ENCODE assay signal across 8 mouse cellular contexts in the genomic region with DNA sequence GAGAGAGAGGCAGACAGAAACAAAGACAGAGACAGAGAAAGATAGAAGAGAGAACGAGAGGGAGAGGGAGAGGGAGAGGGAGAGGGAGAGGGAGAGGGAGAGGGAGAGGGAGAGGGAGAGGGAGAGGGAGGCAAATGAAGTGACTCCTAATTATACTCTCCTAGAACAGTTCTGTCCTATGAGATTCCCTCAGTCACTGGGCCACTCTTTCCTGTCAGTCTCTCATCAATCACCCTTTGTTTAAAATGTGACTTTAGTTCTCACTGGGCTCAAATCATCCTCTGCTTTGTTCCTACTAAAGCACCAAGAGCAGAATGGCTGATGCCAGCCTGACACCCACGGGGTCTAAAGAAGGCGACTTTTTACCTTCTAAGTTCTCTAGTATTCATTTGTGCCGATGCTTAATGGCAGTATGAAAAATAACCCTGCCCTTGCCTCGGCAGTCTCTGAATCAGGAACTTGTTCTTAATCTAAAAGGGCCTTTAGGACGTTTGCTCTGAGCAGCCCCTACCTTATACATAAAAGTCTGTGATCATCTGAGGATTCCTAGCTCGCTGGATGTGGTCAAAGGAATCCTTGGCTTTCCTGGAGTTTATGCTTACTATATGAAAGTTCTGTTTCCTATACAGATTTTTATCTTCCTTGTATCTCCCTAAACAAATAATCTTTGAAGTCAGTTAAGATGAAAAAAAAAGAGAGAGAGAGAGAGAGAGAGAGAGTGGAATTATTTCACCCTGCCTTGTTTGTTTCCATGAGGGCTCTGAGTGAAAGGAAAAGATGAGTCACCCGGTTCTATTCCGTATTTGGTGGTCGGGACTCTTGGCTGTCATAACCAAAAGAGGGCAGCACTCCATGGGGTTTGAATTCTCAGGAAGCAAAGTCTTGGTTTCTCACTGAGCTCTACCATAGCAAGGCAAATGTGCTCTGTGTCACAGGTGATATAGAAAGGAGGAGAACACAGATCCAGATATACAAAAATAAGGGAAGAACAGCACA. TPM values are rescaled to one million over a fixed set of nuclear protein-coding genes. Genes with fewer than 3 reads are reported as not detected.
DNase-seq lines count a peak whose midpoint lies in the region; ATAC-seq and TF ChIP-seq lines count a peak whose summit lies in the region.

No protein-coding gene starts in this region.

- 24% methylated on average over 10 of the region's 10 CpGs for WGBS in liver, embryonic 12.5 days (ENCODE audit: insufficient replicate concordance)
- WGBS in intestine, embryonic 14.5 days: 22% methylated on average over 10 of the region's 10 CpGs
- WGBS in stomach, embryonic 14.5 days: 20% methylated on average over 10 of the region's 10 CpGs

- no peaks in the 10 kb centered on the region for H3K27me3 ChIP-seq in liver, embryonic 12.5 days (replicated peaks)
- no peaks in the 10 kb centered on the region for H3K27me3 ChIP-seq in intestine, embryonic 14.5 days (replicated peaks; ENCODE audit: control insufficient read depth, insufficient read depth, low read length)
- no peaks in the 10 kb centered on the region for H3K27me3 ChIP-seq in stomach, embryonic 14.5 days (ENCODE audit: control insufficient read depth, insufficient read depth, low read length)

- no peaks in the 10 kb centered on the region for H3K4me1 ChIP-seq in liver, embryonic 12.5 days
- H3K4me1 ChIP-seq in intestine, embryonic 14.5 days (replicated peaks; ENCODE audit: control insufficient read depth, insufficient read depth, low read length): peaks cover 8% of the 10 kb centered on the region
- H3K4me1 ChIP-seq in stomach, embryonic 14.5 days (ENCODE audit: control insufficient read depth, insufficient read depth, low read length): peaks cover 9% of the 10 kb centered on the region; the same call in 1 of the 2 replicates

- no peak overlapping the region for H3K9ac ChIP-seq in liver, embryonic 12.5 days
- no peak overlapping the region for H3K9ac ChIP-seq in intestine, embryonic 14.5 days (ENCODE audit: low read length)
- no peak overlapping the region for H3K9ac ChIP-seq in stomach, embryonic 14.5 days (replicated peaks; ENCODE audit: low read depth, low read length)

- no peak overlapping the region for H3K4me3 ChIP-seq in liver, embryonic 12.5 days
- H3K4me3 ChIP-seq in intestine, embryonic 14.5 days (ENCODE audit: low read depth, low read length): no peak overlapping the region
- H3K4me3 ChIP-seq in left cerebral cortex, adult 2 months: no peak overlapping the region
- no peak overlapping the region for H3K4me3 ChIP-seq in stomach, embryonic 14.5 days (ENCODE audit: low read depth, low read length)

- no peak for ATAC-seq in liver, embryonic 12.5 days
- ATAC-seq in common myeloid progenitor, adult 5-6 weeks (replicated peaks; ENCODE audit: low read depth, poor library complexity, severe bottlenecking): peak; percentile 82
- peak; percentile 67 for ATAC-seq in intestine, embryonic 14.5 days (replicated peaks; ENCODE audit: low FRiP score, low TSS enrichment, low read depth)
- ATAC-seq in stomach, embryonic 14.5 days (ENCODE audit: insufficient number of reproducible peaks, insufficient read depth, low FRiP score, low read depth): peak; percentile 62; the same call in 1 of the 2 replicates

- peak; percentile 36 for DNase-seq in liver
- DNase-seq in heart, adult 11 months: peak; percentile 96
- peak; percentile 62 for DNase-seq in intestine, embryonic 14.5 days (ENCODE audit: low spot score)
- peak; percentile 50 to 59 for DNase-seq in left cerebral cortex, adult 2 months (ENCODE audit: extremely low spot score in 1 of 2, low spot score in 2 of 2)
- DNase-seq in mesoderm, embryonic 11.5 days (ENCODE audit: low read depth, low spot score): peak; percentile 41

- H3K9me3 ChIP-seq in liver, embryonic 12.5 days (replicated peaks): no peaks in the 10 kb centered on the region
- no peaks in the 10 kb centered on the region for H3K9me3 ChIP-seq in intestine, embryonic 14.5 days (ENCODE audit: control insufficient read depth, low read length)
- H3K9me3 ChIP-seq in stomach, embryonic 14.5 days (ENCODE audit: control insufficient read depth, low read depth, low read length): no peaks in the 10 kb centered on the region

- TF ChIP-seq CTCF in left cerebral cortex, adult 2 months (IDR thresholded peaks at IDR 0.05): peak; percentile 69

- H3K4me2 ChIP-seq in liver, embryonic 12.5 days: no peak overlapping the region
- no peak overlapping the region for H3K4me2 ChIP-seq in intestine, embryonic 14.5 days (ENCODE audit: low read length)
- no peak overlapping the region for H3K4me2 ChIP-seq in stomach, embryonic 14.5 days (replicated peaks; ENCODE audit: low read depth, low read length)

- no peaks in the 10 kb centered on the region for H3K36me3 ChIP-seq in liver, embryonic 12.5 days
- no peaks in the 10 kb centered on the region for H3K36me3 ChIP-seq in intestine, embryonic 14.5 days (ENCODE audit: control insufficient read depth, insufficient read depth, low read length)
- no peaks in the 10 kb centered on the region for H3K36me3 ChIP-seq in stomach, embryonic 14.5 days (ENCODE audit: control insufficient read depth, insufficient read depth, low read length)

- no peak overlapping the region for H3K27ac ChIP-seq in liver, embryonic 12.5 days
- H3K27ac ChIP-seq in intestine, embryonic 14.5 days (ENCODE audit: low read depth): peak overlapping the region; percentile 85
- 0 out of 2 replicates have a peak overlapping the region, but pooled peaks have one; percentile 57 for H3K27ac ChIP-seq in left cerebral cortex, adult 2 months
- H3K27ac ChIP-seq in stomach, embryonic 14.5 days (ENCODE audit: low read length): peak overlapping the region; percentile 55

- intact Hi-C loops in left cerebral cortex, adult 2 months (cut with DNase I): loop anchor here (5.0 to 10.0 kb wide), 5 partner anchors 105 to 513 kb away; a partner anchor contains a TSS

RNA-seq across cellular contexts. Expression of a gene that starts 20.2 kb away (rescaled TPM):
- 0.01 and 0.02 TPM in 2 replicates for polyA plus RNA-seq in liver, embryonic 12.5 days (2016; fragmentation: Nextera tagmentation; extraction: Ambion mirVana)
- 0.41 and 0.49 TPM in 2 replicates for total RNA-seq in common myeloid progenitor, adult 5-6 weeks (2017)
- 0.31 and 0.32 TPM in 2 replicates for polyA plus RNA-seq in intestine, embryonic 14.5 days (2014; fragmentation: Nextera tagmentation; extraction: Ambion mirVana)
- under 1 TPM; 0.14 to 0.16 TPM for total RNA-seq in left cerebral cortex, adult 2 months (2021)
- 0.10 and 0.20 TPM in 2 replicates for polyA plus RNA-seq in stomach, embryonic 14.5 days (2014; fragmentation: Nextera tagmentation; extraction: Ambion mirVana)

Comparison
In these comparisons a context has a peak if more than half of its experiments do, and no peak if none do; other contexts are left out.
1. DNase-seq: peak in every context shown above with its lines; median percentile 96 in heart, adult 11 months; 62 in intestine, embryonic 14.5 days; 54 in left cerebral cortex, adult 2 months; 41 in mesoderm, embryonic 11.5 days; 36 in liver.